In the genomic region with DNA sequence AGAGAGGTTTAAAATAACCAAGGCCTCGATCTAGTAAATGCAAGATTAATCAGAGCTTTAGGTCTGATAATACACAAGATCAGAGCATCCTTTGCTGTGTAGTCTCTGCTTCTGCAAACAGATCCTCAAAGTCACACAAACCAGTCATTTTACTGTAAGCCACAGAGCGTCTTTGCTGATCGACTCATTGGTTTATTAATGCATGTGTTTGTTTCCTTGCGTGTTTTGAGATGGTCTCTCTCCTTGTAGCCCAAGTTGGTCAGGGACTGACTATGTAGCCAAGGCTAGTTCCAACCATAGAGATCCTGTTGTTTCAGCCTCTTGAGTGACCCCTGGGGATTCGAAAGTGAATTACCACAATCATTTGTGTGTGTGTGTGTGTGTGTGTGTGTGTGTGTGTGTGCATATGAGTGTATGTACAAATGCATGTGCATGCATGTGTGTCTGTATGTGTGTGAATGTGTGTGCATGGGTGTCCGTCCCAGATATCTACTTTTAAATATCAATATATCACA, we compare ENCODE assay signal across 9 mouse cellular contexts. TPM values are rescaled to one million over a fixed set of nuclear protein-coding genes. Genes with fewer than 3 reads are reported as not detected.
DNase-seq lines count a peak whose midpoint lies in the region; ATAC-seq and TF ChIP-seq lines count a peak whose summit lies in the region.
"Had no signal": no experiment of that assay in that cellular context is flagged by ENCODE, and none has a peak within 500 bp of the region (broad histone marks: within the 10 kb centered on the region; RNA-seq: fewer than 3 reads in every experiment).

No protein-coding gene starts in this region.

- no peak overlapping the region for H3K9ac ChIP-seq in liver, adult 2 months (ENCODE audit: low read depth, low read length)
- H3K9ac ChIP-seq in embryonic facial prominence, embryonic 11.5 days (replicated peaks; ENCODE audit: low read length) = peak overlapping the region; percentile 87; the same call in 1 of the 2 replicates
- H3K9ac ChIP-seq in intestine, embryonic 16.5 days (ENCODE audit: low read depth, low read length) = no peak overlapping the region
- no peak overlapping the region for H3K9ac ChIP-seq in heart, adult 2 months (ENCODE audit: low read depth, low read length)

- no peak for TF ChIP-seq CTCF in liver, adult 2 months (IDR thresholded peaks at IDR 0.05; ENCODE audit: low read depth, low read length)
- TF ChIP-seq CTCF in heart, adult 2 months (IDR thresholded peaks at IDR 0.05) = no peak

- TF ChIP-seq EP300 in heart, adult 2 months (IDR thresholded peaks at IDR 0.05; ENCODE audit: insufficient read depth, low read depth, low read length) = no peak

- peaks cover 7% of the 10 kb centered on the region; the same call in 1 of the 2 replicates for H3K79me2 ChIP-seq in liver, adult 2 months (ENCODE audit: control insufficient read depth, insufficient read depth, low read length)
- no peaks in the 10 kb centered on the region for H3K79me2 ChIP-seq in heart, adult 2 months (replicated peaks; ENCODE audit: control insufficient read depth, insufficient read depth, low read length)

- H3K4me2 ChIP-seq in embryonic facial prominence, embryonic 11.5 days (ENCODE audit: low read depth, low read length) = no peak overlapping the region
- H3K4me2 ChIP-seq in intestine, embryonic 16.5 days (ENCODE audit: low read depth, low read length) = peak overlapping the region; percentile 93

- WGBS in liver, adult 2 months = 72% methylated on average over 6 of the region's 6 CpGs
- WGBS in embryonic facial prominence, embryonic 11.5 days = 80% methylated on average over 6 of the region's 6 CpGs
- 79% methylated on average over 6 of the region's 6 CpGs for WGBS in intestine, embryonic 16.5 days
- 76% methylated on average over 6 of the region's 6 CpGs for WGBS in heart, adult 2 months

- ATAC-seq in embryonic facial prominence, embryonic 11.5 days (replicated peaks; ENCODE audit: insufficient number of reproducible peaks, low FRiP score, low TSS enrichment, low read depth) = no peak; the same call in 1 of the 2 replicates
- no peak for ATAC-seq in intestine, embryonic 16.5 days

- intact Hi-C loops in heart, adult 2 months (cut with DNase I) = no loop called here
- intact Hi-C loops in heart, postnatal 36 days (cut with DNase I) = no loop called here

- H3K9me3 ChIP-seq in embryonic facial prominence, embryonic 11.5 days (replicated peaks; ENCODE audit: control insufficient read depth, low read length) = no peaks in the 10 kb centered on the region
- H3K9me3 ChIP-seq in intestine, embryonic 16.5 days (ENCODE audit: control insufficient read depth, low read length) = no peaks in the 10 kb centered on the region

- H3K27ac ChIP-seq in liver, adult 2 months (replicated peaks; ENCODE audit: insufficient read depth, low read depth, low read length) = no peak overlapping the region
- no peak overlapping the region for H3K27ac ChIP-seq in embryonic facial prominence, embryonic 11.5 days (replicated peaks; ENCODE audit: low read depth, low read length)
- H3K27ac ChIP-seq in intestine, embryonic 16.5 days (ENCODE audit: low read length) = no peak overlapping the region
- no peak overlapping the region for H3K27ac ChIP-seq in heart, adult 2 months

- peaks cover 10% of the 10 kb centered on the region; the same call in 1 of the 2 replicates for H3K36me3 ChIP-seq in liver, adult 2 months (ENCODE audit: control insufficient read depth, insufficient read depth, low read length)
- no peaks in the 10 kb centered on the region for H3K36me3 ChIP-seq in embryonic facial prominence, embryonic 11.5 days (replicated peaks; ENCODE audit: control insufficient read depth, insufficient read depth, low read depth, low read length)
- H3K36me3 ChIP-seq in intestine, embryonic 16.5 days (ENCODE audit: control insufficient read depth, insufficient read depth, low read length) = no peaks in the 10 kb centered on the region
- no peaks in the 10 kb centered on the region for H3K36me3 ChIP-seq in heart, adult 2 months (ENCODE audit: control insufficient read depth, insufficient read depth, low read length)

- no peak for TF ChIP-seq POLR2A in liver, adult 2 months (IDR thresholded peaks at IDR 0.05; ENCODE audit: extremely low read depth, insufficient read depth, low read length)
- no peak for TF ChIP-seq POLR2A in heart, adult 2 months (IDR thresholded peaks at IDR 0.05; ENCODE audit: insufficient read depth, low read depth, low read length)

- no peak overlapping the region for H3K4me3 ChIP-seq in liver, adult 2 months (ENCODE audit: insufficient read depth, low read depth, low read length)
- no peak overlapping the region for H3K4me3 ChIP-seq in embryonic facial prominence, embryonic 11.5 days (ENCODE audit: low read depth, low read length)
- peak overlapping the region; percentile 70; the same call in 1 of the 2 replicates for H3K4me3 ChIP-seq in intestine, embryonic 16.5 days (ENCODE audit: low read length)
- no peak overlapping the region; the same call in 1 of the 2 replicates for H3K4me3 ChIP-seq in heart, adult 2 months

- H3K4me1 ChIP-seq in liver, adult 2 months (ENCODE audit: control insufficient read depth, insufficient read depth, low read length) = peaks cover 13% of the 10 kb centered on the region
- no peaks in the 10 kb centered on the region for H3K4me1 ChIP-seq in embryonic facial prominence, embryonic 11.5 days (ENCODE audit: control insufficient read depth, insufficient read depth, low read length)
- peaks cover 9% of the 10 kb centered on the region for H3K4me1 ChIP-seq in intestine, embryonic 16.5 days (ENCODE audit: control insufficient read depth, insufficient read depth, low read length)
- H3K4me1 ChIP-seq in heart, adult 2 months (ENCODE audit: control insufficient read depth, insufficient read depth, low read length) = no peaks in the 10 kb centered on the region; the same call in 1 of the 2 replicates

- no peaks in the 10 kb centered on the region for H3K27me3 ChIP-seq in liver, adult 2 months (ENCODE audit: control insufficient read depth, insufficient read depth, low read length)
- H3K27me3 ChIP-seq in embryonic facial prominence, embryonic 11.5 days (ENCODE audit: control insufficient read depth, insufficient read depth, low read length) = no peaks in the 10 kb centered on the region
- H3K27me3 ChIP-seq in intestine, embryonic 16.5 days (replicated peaks; ENCODE audit: control insufficient read depth, insufficient read depth, low read length) = no peaks in the 10 kb centered on the region
- H3K27me3 ChIP-seq in heart, adult 2 months (ENCODE audit: control insufficient read depth, insufficient read depth, low read length) = no peaks in the 10 kb centered on the region

- peak; percentile 17 for DNase-seq in liver, adult 2 months (ENCODE audit: extremely low read depth, low read depth, low spot score)
- DNase-seq in liver = no peak
- DNase-seq in embryonic facial prominence, embryonic 11.5 days (ENCODE audit: low spot score) = peak; percentile 51
- peak; percentile 48 for DNase-seq in retina, embryonic 14.5 days (ENCODE audit: low spot score)
- no peak for DNase-seq in right cerebral cortex, postnatal 25 days
- no peak for DNase-seq in heart, adult 2 months
- no peak for DNase-seq in heart, postnatal 36 days

RNA-seq across cellular contexts. Expression of a gene that starts 22.9 kb away (rescaled TPM):
- 8.3 and 8.7 TPM in 2 replicates for total RNA-seq in liver, adult 2 months (2014; rRNA removed)
- polyA plus RNA-seq in liver, adult 2 months (2012; rRNA removed) = 10.7 and 11.1 TPM in 2 replicates
- 12.9 and 15.3 TPM in 2 replicates for polyA plus RNA-seq in embryonic facial prominence, embryonic 11.5 days (2014; fragmentation: Nextera tagmentation; extraction: Ambion mirVana)
- polyA plus RNA-seq in intestine, embryonic 16.5 days (2015; fragmentation: Nextera tagmentation; extraction: Ambion mirVana) = 5.3 and 6.4 TPM in 2 replicates
- total RNA-seq in heart, adult 2 months (2021) = 1 to 10 TPM; 4.0 to 4.1 TPM
- polyA plus RNA-seq in heart, adult 2 months (2012; rRNA removed) = 2.2 and 2.4 TPM in 2 replicates
- total RNA-seq in heart, postnatal 36 days (2021) = 1 to 10 TPM; 3.0 to 3.4 TPM

RNA-seq across cellular contexts. Expression of a gene that starts 26.1 kb away (rescaled TPM):
- total RNA-seq in liver, adult 2 months (2014; rRNA removed) = 170 and 235 TPM in 2 replicates
- polyA plus RNA-seq in liver, adult 2 months (2012; rRNA removed) = 60.2 and 66.1 TPM in 2 replicates
- polyA plus RNA-seq in embryonic facial prominence, embryonic 11.5 days (2014; fragmentation: Nextera tagmentation; extraction: Ambion mirVana) = 2.0 and 2.1 TPM in 2 replicates
- polyA plus RNA-seq in intestine, embryonic 16.5 days (2015; fragmentation: Nextera tagmentation; extraction: Ambion mirVana) = 1.3 and 1.7 TPM in 2 replicates
- total RNA-seq in heart, adult 2 months (2021) = 1 to 10 TPM; 2.3 to 2.4 TPM
- polyA plus RNA-seq in heart, adult 2 months (2012; rRNA removed) = 1.4 and 2.1 TPM in 2 replicates
- total RNA-seq in heart, postnatal 36 days (2021) = 1 to 10 TPM; 2.3 to 2.4 TPM

RNA-seq across cellular contexts. Expression of a gene that starts 50.9 kb away (rescaled TPM):
- 0.37 and 1.3 TPM in 2 replicates for total RNA-seq in liver, adult 2 months (2014; rRNA removed)
- 0.21 and 0.24 TPM in 2 replicates for polyA plus RNA-seq in liver, adult 2 months (2012; rRNA removed)
- not detected in 2 replicates for polyA plus RNA-seq in embryonic facial prominence, embryonic 11.5 days (2014; fragmentation: Nextera tagmentation; extraction: Ambion mirVana)
- 0.13 and 0.54 TPM in 2 replicates for polyA plus RNA-seq in intestine, embryonic 16.5 days (2015; fragmentation: Nextera tagmentation; extraction: Ambion mirVana)
- not detected for total RNA-seq in heart, adult 2 months (2021)
- 0.06 TPM in 1 of 2 replicates, not detected in the other for polyA plus RNA-seq in heart, adult 2 months (2012; rRNA removed)
- not detected for total RNA-seq in heart, postnatal 36 days (2021)
- polyA plus RNA-seq: spleen, adult 2 months had no signal

RNA-seq across cellular contexts. Expression of a gene that starts 51.7 kb away (rescaled TPM):
- 3.6 and 5.3 TPM in 2 replicates for total RNA-seq in liver, adult 2 months (2014; rRNA removed)
- polyA plus RNA-seq in liver, adult 2 months (2012; rRNA removed) = 1.2 and 2.6 TPM in 2 replicates
- polyA plus RNA-seq in embryonic facial prominence, embryonic 11.5 days (2014; fragmentation: Nextera tagmentation; extraction: Ambion mirVana) = 1.0 and 2.1 TPM in 2 replicates
- 1.0 and 1.4 TPM in 2 replicates for polyA plus RNA-seq in intestine, embryonic 16.5 days (2015; fragmentation: Nextera tagmentation; extraction: Ambion mirVana)
- total RNA-seq in heart, adult 2 months (2021) = 1 to 10 TPM; 4.6 to 7.1 TPM
- polyA plus RNA-seq in heart, adult 2 months (2012; rRNA removed) = 4.0 and 7.7 TPM in 2 replicates
- 1 to 10 TPM; 6.5 to 8.0 TPM for total RNA-seq in heart, postnatal 36 days (2021)

Comparison
In these comparisons a context has a peak if more than half of its experiments do, and no peak if none do; other contexts are left out.
1. DNase-seq: peak in liver, adult 2 months (single experiment), embryonic facial prominence, embryonic 11.5 days (single experiment) and retina, embryonic 14.5 days (single experiment); none in liver (single experiment), right cerebral cortex, postnatal 25 days (single experiment), heart, adult 2 months (0 of 2) and heart, postnatal 36 days (0 of 2).
2. RNA of a gene that starts 26.1 kb away (polyA plus RNA-seq): 60.2 to 66.1 TPM in liver, adult 2 months; 2.0 to 2.1 TPM in embryonic facial prominence, embryonic 11.5 days, 1.3 to 1.7 TPM in intestine, embryonic 16.5 days and 1.4 to 2.1 TPM in heart, adult 2 months; every median in the first group is over 10 times any median in the second.